Mouse (Mus musculus): Measurements from ENCODE around the gene Klk12. TPM values are rescaled to one million over a fixed set of nuclear protein-coding genes. Genes with fewer than 3 reads are reported as not detected.

Gene Klk12
- polyA plus RNA-seq (2017; shearing (Covaris generic)): not detected

DNA sequence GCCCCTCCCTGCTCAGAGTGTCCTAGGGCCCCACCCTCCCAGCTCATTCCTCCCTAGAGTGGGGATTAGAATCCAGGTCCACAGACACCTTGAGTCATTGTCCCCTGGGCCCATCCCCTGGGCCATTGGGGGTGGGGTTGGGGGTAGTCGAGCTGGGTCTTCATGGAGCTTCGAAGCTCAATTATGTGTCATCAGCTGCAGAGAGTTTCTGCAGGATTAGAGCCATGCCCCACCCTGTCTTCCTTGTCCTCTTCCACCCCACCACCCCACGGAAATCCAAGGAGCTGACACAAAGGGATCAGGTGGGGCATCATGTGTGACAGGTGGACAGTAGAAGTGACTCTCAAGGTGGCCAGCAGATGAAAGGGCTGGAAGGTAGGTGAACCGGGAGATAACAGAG lies at the start of gene Klk12:
Gene Klk12, plus strand, starts transcription at position 301 of the 400 bp plus-strand sequence.

DNA sequence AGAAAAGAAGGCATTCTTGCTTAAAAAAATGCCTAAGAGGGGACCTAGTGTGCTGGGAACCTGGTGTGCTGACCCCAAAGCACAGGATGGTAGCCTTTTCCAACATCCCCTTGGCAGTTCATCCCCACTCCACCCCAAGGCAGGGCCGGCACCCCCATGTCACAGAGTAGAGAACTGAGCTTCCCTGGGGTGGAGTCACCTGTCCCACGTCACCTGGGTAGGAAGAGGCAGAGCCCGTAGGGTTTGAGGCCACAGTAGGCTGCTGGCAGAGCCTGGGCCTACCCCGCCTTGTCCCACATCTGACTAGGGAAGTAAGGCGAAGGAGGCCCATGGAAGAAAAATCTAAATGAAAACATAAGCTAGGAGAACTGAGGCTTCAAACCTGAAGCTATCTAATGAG lies 5.7 kb downstream of the Klk12 start, which contains the start of gene Klk11:
Gene Klk11, plus strand, starts transcription at position 241 of the 400 bp plus-strand sequence.

DNA sequence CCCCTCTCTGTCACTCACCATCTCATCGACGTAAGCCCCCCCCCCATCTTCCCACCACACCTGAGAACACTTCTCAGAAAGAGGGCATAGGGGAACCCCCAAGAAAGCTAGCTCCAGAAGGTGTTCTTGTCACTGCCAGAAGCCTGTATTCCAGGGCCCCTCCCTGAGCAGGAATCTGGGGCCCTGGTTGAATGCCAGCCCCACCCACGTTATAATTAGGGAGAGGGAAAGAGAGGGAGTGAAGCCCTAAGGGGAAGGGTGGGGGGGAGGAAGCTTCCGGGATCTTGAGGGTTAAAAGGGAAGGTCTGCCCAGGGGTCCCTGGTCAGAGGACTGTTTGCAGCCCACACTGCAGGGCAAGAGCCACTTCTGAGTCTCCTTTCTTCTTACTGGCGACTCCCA lies 12.0 kb downstream of the Klk12 start, which contains the start of gene Klk10:
Gene Klk10, plus strand, starts transcription at position 290 of the 400 bp plus-strand sequence.

DNA sequence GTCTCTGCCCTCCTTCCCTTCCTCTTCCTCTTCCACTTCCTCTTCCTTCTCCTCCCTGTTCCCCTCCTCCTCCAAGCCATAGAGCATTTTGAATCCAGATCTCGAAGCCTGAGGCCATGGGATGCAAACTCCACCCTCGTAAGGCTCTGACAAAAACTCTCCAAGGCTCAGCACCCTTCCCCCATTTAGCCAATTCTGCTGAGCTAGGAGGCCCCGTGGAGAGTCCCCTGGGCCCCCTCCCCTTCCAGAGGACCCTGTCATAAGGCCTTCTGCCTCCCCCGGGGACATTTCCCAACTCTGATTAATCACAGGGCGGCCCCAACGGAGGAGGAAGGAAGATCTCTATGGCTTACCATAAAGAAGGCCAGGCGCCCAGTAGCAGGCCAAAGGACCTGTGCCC lies 22.9 kb downstream of the Klk12 start, which contains the start of gene Klk9:
Gene Klk9, plus strand, starts transcription at position 301 of the 400 bp plus-strand sequence.

DNA sequence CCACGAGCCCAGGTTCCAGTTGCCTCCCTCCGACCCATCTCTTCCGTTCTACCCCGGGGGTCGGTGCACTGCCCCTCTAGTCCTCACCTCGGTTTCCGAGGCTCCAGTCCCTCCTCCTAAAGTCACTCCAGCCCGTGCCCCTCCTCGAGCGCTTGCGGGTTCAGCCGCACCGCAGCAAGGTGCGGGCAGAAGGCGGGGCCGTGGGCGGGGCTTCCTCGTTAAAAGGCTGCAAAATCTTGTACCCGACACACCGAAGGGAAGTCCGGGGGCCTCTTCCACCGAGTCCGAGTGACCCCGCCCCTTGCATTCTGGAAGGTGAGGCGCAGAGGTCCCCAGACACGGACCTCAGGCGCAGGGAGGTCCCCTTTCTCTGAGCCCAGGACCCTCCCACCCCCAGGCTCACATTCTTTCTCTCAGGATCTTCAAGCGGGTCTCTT lies 28.7 kb downstream of the Klk12 start, which contains the start of gene Klk8:
Gene Klk8, plus strand, starts transcription at position 245 of the 437 bp plus-strand sequence.

DNA sequence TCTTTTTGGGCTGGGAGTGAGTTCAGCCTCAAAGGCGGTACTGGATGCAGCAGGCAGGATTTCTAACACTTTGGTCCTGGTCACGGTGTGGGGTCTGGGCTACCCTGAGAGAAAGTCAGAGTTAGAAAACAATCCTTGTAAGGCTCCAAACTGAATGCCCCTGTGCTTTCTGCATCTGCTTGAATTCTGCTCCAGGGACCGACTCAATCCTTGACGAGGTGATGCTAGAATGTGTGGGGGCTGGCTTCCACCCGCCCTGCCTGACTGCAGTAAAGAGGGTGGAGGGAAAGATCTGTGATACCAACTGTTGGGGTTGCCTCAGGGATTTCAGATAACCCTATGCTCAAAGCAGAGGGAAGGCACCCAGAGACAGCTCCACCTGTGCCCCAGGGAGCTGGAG lies 42.3 kb downstream of the Klk12 start, which contains the start of gene Klk7:
Gene Klk7, plus strand, starts transcription at position 301 of the 400 bp plus-strand sequence.

Other genes starting within 250 kb of the Klk12 start
- gene Cd33, start 224.5 kb upstream of the Klk12 start, polyA plus RNA-seq (2017; shearing (Covaris generic)): not detected
- 4.4 TPM for gene Zfp658, start 206.6 kb upstream of the Klk12 start, polyA plus RNA-seq (2017; shearing (Covaris generic))
- gene Zfp719, start 189.3 kb upstream of the Klk12 start, polyA plus RNA-seq (2017; shearing (Covaris generic)): 4.4 TPM
- gene Zfp819, start 161.7 kb upstream of the Klk12 start, polyA plus RNA-seq (2017; shearing (Covaris generic)): not detected
- not detected for gene Ceacam18, start 134.2 kb upstream of the Klk12 start, polyA plus RNA-seq (2017; shearing (Covaris generic))
- gene Siglece, start 108.7 kb upstream of the Klk12 start, polyA plus RNA-seq (2017; shearing (Covaris generic)): 0.50 TPM
- gene Ctu1, start 96.9 kb upstream of the Klk12 start, polyA plus RNA-seq (2017; shearing (Covaris generic)): 6.1 TPM
- gene Klk14, start 78.5 kb upstream of the Klk12 start, polyA plus RNA-seq (2017; shearing (Covaris generic)): not detected
- not detected for gene Klk13, start 56.3 kb upstream of the Klk12 start, polyA plus RNA-seq (2017; shearing (Covaris generic))
- not detected for gene Klk11, start 5.7 kb downstream of the Klk12 start, polyA plus RNA-seq (2017; shearing (Covaris generic))
- not detected for gene Klk10, start 12.1 kb downstream of the Klk12 start, polyA plus RNA-seq (2017; shearing (Covaris generic))
- gene Klk9, start 23.0 kb downstream of the Klk12 start, polyA plus RNA-seq (2017; shearing (Covaris generic)): not detected
- 69.3 TPM for gene Klk8, start 28.7 kb downstream of the Klk12 start, polyA plus RNA-seq (2017; shearing (Covaris generic))
- gene Klk7, start 42.4 kb downstream of the Klk12 start, polyA plus RNA-seq (2017; shearing (Covaris generic)): not detected
- gene Klk6, start 55.6 kb downstream of the Klk12 start, polyA plus RNA-seq (2017; shearing (Covaris generic)): not detected
- gene Klk5, start 73.1 kb downstream of the Klk12 start, polyA plus RNA-seq (2017; shearing (Covaris generic)): not detected
- gene Klk4, start 112.3 kb downstream of the Klk12 start, polyA plus RNA-seq (2017; shearing (Covaris generic)): not detected
- not detected for gene Klk15, start 164.8 kb downstream of the Klk12 start, polyA plus RNA-seq (2017; shearing (Covaris generic))
- not detected for gene Klk1b8, start 181.8 kb downstream of the Klk12 start, polyA plus RNA-seq (2017; shearing (Covaris generic))
- not detected for gene Klk1b1, start 197.9 kb downstream of the Klk12 start, polyA plus RNA-seq (2017; shearing (Covaris generic))
- not detected for gene Klk1b9, start 207.2 kb downstream of the Klk12 start, polyA plus RNA-seq (2017; shearing (Covaris generic))
- not detected for gene Klk1b11, start 227.0 kb downstream of the Klk12 start, polyA plus RNA-seq (2017; shearing (Covaris generic))
- not detected for gene Klk1b26, start 243.3 kb downstream of the Klk12 start, polyA plus RNA-seq (2017; shearing (Covaris generic))

All from naive thymus-derived CD4-positive, alpha-beta T cell, adult 5 months (primary cell).